Mouse (Mus musculus) spleen, postnatal 0 days (tissue): ENCODE data around the gene Cenpc1. TPM values are rescaled to one million over a fixed set of nuclear protein-coding genes. Genes with fewer than 3 reads are reported as not detected.

ENCODE experiments used
- polyA plus RNA-seq: library from polyadenylated mRNA; unstranded; fragments of >200 nt; fragmentation: Nextera tagmentation; extraction: Ambion mirVana; gene quantifications from 2 replicates; pipeline ENCODE4 v1.2.1, GENCODE M21; 2015

The Cenpc1 gene
- 21.7 and 22.6 TPM in 2 replicates for polyA plus RNA-seq

DNA sequence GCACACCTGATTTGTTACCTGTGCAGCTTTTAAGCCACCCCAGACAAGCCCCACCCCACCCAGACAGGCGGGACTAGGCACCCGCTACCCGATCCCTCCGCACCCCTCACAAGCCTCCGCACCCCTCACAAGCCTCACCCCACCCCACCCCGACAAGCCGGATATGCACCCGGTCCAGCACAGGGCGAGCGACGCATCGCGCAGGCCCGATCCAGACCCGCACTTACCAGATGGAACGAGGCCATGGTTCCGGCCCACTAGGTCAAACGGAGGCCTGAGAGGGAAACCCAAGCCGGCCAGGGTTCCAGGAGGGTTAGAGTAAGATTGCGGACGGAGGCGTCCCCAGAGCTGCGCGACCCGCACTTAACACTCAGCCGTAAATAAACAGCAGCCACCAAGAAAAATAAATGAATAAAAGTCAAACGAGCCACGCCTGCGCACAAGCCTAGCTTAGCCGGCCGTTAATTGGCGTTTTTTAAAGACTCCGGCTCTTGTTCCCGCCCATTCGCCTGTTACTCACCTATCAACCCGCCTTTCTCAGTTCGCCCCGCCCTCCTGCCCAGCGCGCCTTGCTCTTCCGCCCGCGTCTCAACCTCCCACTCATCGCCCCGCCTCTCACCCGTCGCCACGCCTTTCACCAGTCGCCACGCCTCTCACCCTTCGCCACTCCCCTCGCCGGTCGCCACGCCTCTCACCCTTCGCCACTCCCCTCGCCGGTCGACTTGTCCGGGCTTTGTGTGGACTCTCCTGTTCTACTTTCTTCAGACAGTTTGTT, at the start of gene Cenpc1:
Cenpc1 (minus strand) TSS at position 483 of the 775 bp plus-strand sequence.

GRCm38 (mm10) chr5:86071538-86071937, 6.2 kb upstream of the Cenpc1 start, which contains the start of gene Stap1:
Gene Stap1, plus strand, starts transcription at chr5:86071746.

Other genes with a start within 250 kb of the Cenpc1 start
- 7.8 and 12.0 TPM in 2 replicates for gene Stap1, start 6.2 kb upstream of the Cenpc1 start, polyA plus RNA-seq
- 4.3 and 4.6 TPM in 2 replicates for gene Uba6, start 107.2 kb upstream of the Cenpc1 start, polyA plus RNA-seq
- gene Gnrhr, start 132.3 kb upstream of the Cenpc1 start, polyA plus RNA-seq: not detected in 2 replicates
- not detected in 2 replicates for gene Tmprss11c, start 223.7 kb upstream of the Cenpc1 start, polyA plus RNA-seq